Mouse (Mus musculus): ENCODE measurements around the gene Myef2.

The Myef2 gene

DNA sequence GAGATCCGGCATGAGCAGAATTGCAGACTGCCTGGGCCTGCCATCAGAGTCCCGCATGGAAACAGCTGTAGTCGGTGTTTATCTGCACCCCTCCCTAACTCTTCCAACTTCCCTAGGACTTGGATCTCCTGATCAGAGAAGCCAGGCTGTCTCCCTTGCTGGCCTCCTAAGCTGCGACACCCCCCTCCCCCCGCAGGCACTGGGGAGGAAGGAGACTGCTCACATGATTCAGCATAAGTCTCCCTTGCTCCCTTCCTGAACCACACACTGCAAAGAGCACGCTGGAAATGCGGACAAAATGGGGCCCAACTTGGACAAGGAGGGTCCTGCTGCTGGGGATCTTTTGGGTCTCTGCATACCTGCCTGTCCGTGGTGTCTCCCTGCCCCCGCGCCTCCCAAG lies 55.6 kb downstream of the Myef2 start, which contains the start of gene Slc24a5:
Gene Slc24a5, plus strand, starts transcription at position 231 of the 400 bp plus-strand sequence.
- in situ Hi-C loops (cut with MboI, MseI), result no loop called here

DNA sequence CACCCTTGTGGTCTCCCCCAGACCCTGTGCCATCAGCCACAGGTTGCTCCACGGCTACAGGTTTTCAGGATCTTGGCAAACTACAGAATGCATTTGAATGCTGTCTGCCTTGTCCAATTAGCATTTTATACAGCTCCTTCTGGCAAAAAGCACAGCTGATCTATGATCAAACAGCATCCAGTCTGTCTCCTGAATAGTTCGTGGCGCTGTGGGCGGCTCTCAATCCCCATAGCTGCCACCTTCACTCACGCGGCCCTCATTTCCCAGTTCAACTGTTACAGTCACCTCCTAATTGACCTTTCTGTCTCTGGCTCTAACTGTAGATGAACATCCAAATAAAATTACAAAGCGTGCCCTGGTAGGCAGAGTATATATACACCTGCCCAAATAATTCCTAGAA lies 56.1 kb downstream of the Myef2 start:
- in situ Hi-C loops (cut with MboI, MseI), result no loop called here

DNA sequence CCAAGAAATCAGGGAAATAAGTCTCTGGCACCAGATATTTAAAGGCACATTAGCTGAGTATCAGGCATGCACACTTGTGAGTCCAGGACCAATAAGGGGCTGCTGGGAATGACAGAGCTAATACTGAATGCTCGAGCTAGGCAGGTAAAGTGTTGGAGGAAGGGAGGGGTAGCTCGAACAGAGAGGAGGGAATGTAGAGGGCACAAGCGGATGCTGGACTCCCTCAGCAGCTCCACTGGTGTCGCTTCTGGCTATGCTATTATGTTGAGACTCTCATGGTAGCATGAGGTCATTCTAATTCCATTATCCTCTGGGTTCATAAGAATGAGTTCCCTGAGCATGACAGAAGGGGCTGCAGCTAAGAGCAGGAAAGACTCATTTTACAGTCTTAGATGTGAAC lies 60.5 kb downstream of the Myef2 start:
- in situ Hi-C loops (cut with MboI, MseI), result no loop called here

DNA sequence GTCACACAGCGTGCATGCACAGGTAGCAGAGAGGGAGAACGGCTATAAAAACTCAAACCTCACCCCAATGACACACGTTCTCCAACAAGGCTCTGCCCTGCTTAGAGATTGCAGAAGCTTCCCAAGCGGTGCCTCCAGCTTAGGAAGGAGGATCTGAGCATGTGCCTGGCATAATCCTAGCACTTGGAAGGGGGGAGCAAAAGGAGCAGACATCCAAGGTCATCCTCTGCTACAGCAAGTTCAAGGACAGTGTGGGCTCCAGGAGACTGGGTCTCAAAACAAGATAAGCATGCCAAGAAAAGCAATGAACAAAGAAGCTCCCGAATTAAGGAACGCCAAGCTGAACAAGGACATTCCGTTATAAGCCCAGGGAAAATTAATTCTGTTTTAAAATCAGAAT lies 62.0 kb downstream of the Myef2 start:
- in situ Hi-C loops (cut with MboI, MseI), result no loop called here

DNA sequence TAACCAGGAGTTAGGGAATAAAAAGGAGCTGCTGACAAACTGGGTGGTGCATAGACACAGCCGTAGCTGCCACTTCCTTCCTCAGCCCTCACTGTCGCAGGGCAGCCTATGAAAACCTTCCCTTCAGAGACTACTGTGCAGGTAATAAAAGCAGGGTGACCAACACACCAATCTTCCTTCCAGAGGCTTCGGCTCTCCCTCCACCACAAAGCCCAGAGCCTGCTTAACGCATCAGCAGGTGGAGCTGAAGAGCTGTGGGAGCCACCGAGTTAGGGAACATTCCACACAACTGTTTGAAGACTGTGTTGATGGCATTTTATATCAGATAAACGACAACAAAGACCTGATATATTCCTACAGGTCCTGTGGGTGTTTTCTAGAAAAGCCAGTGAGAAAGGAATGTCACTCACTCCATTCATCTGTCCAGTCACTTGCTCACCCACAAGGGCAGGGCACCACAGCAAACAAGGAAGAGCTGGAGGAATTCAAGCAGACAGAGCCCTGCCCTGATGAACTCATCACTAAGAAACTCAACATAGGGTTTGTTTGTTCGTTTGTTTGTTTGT lies 66.1 kb downstream of the Myef2 start:
- in situ Hi-C loops (cut with MboI, MseI), result no loop called here

DNA sequence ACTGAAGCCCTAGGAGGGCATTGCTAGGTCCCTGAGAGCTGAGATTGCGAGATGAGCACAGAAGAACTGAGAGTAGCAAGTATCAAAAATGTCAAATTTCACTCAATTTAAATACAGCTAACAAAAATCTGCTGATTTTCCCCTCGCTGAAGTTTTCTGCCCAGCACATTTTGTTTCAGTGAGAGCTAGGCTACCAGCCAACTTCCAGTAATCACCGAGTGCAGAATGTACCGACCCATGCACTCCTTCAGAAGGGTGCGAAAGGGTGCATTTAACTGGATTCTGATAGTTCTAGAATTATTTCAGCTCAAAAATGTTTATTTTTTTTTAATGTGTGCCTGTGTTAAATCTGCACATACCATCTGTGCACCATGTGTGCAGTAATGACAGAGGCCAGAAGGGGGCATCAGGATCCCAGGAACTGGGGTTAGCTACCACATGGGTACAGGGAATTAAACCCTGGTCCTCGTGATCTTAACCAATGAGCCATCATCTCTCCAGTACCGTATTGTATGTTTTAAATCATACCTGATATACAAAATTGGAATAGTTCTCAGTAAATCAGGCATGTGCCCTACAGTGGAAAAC lies 68.1 kb downstream of the Myef2 start:
- in situ Hi-C loops (cut with MboI, MseI), result no loop called here

All from regulatory T cell (primary cell).